Mouse (Mus musculus): ENCODE data around the gene Desi1. TPM values are rescaled to one million over a fixed set of nuclear protein-coding genes. Genes with fewer than 3 reads are reported as not detected.

The Desi1 gene
- total and polyA plus RNA-seq, 3 experiments, result 10.0 to 47.3 (median 10.9) TPM

- no peak for DNase-seq (ENCODE audit: extremely low read depth)
Observed at GRCm38 (mm10) chr15:82014745-82015391, 18.8 kb downstream of the Desi1 start.

DNA sequence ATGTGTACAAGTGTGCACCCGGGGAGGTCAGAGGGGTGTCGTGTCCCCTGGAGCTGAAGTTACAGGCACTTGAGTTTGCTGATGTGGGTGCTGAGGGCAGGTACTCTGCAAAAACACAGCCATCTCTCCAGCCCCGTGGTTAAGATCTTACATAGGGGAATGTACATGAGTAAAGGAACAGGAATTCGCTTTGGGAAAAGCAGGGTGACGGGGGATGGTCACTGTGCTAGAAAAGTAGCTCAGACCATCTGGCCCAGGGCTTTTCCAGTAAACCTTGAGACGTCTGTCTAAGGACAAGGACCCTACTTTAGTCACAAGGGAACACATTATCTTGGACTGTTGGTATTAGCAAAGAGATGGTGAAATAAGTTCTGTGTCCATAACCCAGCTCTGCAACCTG is 21.7 kb downstream of the Desi1 start:
- Histone ChIP-seq H3K4me3 (replicated peaks in 1 of 3; ENCODE audit: low read depth in 2 of 3, low read length in 2 of 3, poor library complexity in 1 of 3) (no peak overlapping the region), H3K27me3 (replicated peaks) (no peaks in the 10 kb centered on the region), H3K9ac (ENCODE audit: insufficient read depth, low read depth) (no peak overlapping the region), H3K36me3 (replicated peaks in 1 of 2; ENCODE audit: control insufficient read depth in 1 of 2, insufficient read depth in 1 of 2, low read length in 1 of 2) (peaks cover 0 to 41% of the 10 kb centered on the region in 2 experiments), H3K4me2 (ENCODE audit: insufficient read depth, low read depth, poor library complexity, severe bottlenecking) (no peak overlapping the region), H3K27ac (ENCODE audit: insufficient read depth, low read depth) (no peak overlapping the region), H3K4me1 (ENCODE audit: control insufficient read depth in 1 of 2, insufficient read depth in 2 of 2) (peaks cover 0 to 23% of the 10 kb centered on the region in 2 experiments; a peak in 2 of 4 replicates), H3K9me3 (replicated peaks; ENCODE audit: low read length) (no peaks in the 10 kb centered on the region), H3K79me2 (replicated peaks; ENCODE audit: control insufficient read depth, extremely low read depth, insufficient read depth, poor library complexity, severe bottlenecking) (peaks cover 17% of the 10 kb centered on the region)
- no peak for TF ChIP-seq ZC3H11A (IDR thresholded peaks at IDR 0.05; ENCODE audit: low read depth, low read length)
- no peak for TF ChIP-seq SIN3A (IDR thresholded peaks at IDR 0.05; ENCODE audit: low read length)
- TF ChIP-seq RAD21 (IDR thresholded peaks at IDR 0.05; ENCODE audit: low read depth, low read length), result no peak
- TF ChIP-seq USF2 (conservative IDR thresholded peaks at IDR 0.05; ENCODE audit: low read depth, low read length), result no peak
- dilution Hi-C loops (cut with MboI; ENCODE audit: extremely low pct_ligation_motif_present, extremely low pct_unique_long_range_greater_than_20kb, low sequenced_read_pairs), result no loop called here
- no peak for DNase-seq (ENCODE audit: extremely low read depth)
- in situ Hi-C loops (cut with MboI; ENCODE audit: low pct_ligation_motif_present, low pct_unique_long_range_greater_than_20kb, low sequenced_read_pairs), result no loop called here

More at GRCm38 (mm10) chr15:82014745-82015391, 18.8 kb downstream of the Desi1 start:
- peak overlapping the region; percentile 82 to 98 (median 91) for H3K4me3 ChIP-seq (replicated peaks in 1 of 3; ENCODE audit: low read depth in 2 of 3, low read length in 2 of 3, poor library complexity in 1 of 3)
- in situ Hi-C loops (cut with MboI; ENCODE audit: low pct_ligation_motif_present, low pct_unique_long_range_greater_than_20kb, low sequenced_read_pairs) (no loop called here), dilution Hi-C loops (cut with MboI; ENCODE audit: extremely low pct_ligation_motif_present, extremely low pct_unique_long_range_greater_than_20kb, low sequenced_read_pairs) (no loop called here)
- H3K4me1 ChIP-seq (ENCODE audit: control insufficient read depth in 1 of 2, insufficient read depth in 2 of 2), result peaks cover 0 to 41% of the 10 kb centered on the region in 2 experiments; a peak in 2 of 4 replicates
- H3K79me2 ChIP-seq (replicated peaks; ENCODE audit: control insufficient read depth, extremely low read depth, insufficient read depth, poor library complexity, severe bottlenecking), result peaks cover 21% of the 10 kb centered on the region
- peak overlapping the region; percentile 81 for H3K9ac ChIP-seq (ENCODE audit: insufficient read depth, low read depth)
- peaks cover 7 to 34% of the 10 kb centered on the region in 2 experiments for H3K36me3 ChIP-seq (replicated peaks in 1 of 2; ENCODE audit: control insufficient read depth in 1 of 2, insufficient read depth in 1 of 2, low read length in 1 of 2)
- TF ChIP-seq SIN3A (IDR thresholded peaks at IDR 0.05; ENCODE audit: low read length) (0 out of 2 replicates have a peak, but pooled peaks have one; percentile 19), EP300 (IDR thresholded peaks at IDR 0.05; ENCODE audit: low read length) (0 out of 2 replicates have a peak, but pooled peaks have one; percentile 7), PAX5 (IDR thresholded peaks at IDR 0.05; ENCODE audit: low read length) (no peak)
- no peak overlapping the region for H3K27ac ChIP-seq (ENCODE audit: insufficient read depth, low read depth)
- no peaks in the 10 kb centered on the region for H3K27me3 ChIP-seq (replicated peaks)
- H3K9me3 ChIP-seq (replicated peaks; ENCODE audit: low read length), result peaks cover 2% of the 10 kb centered on the region
- H3K4me2 ChIP-seq (ENCODE audit: insufficient read depth, low read depth, poor library complexity, severe bottlenecking), result peak overlapping the region; percentile 58

DNA sequence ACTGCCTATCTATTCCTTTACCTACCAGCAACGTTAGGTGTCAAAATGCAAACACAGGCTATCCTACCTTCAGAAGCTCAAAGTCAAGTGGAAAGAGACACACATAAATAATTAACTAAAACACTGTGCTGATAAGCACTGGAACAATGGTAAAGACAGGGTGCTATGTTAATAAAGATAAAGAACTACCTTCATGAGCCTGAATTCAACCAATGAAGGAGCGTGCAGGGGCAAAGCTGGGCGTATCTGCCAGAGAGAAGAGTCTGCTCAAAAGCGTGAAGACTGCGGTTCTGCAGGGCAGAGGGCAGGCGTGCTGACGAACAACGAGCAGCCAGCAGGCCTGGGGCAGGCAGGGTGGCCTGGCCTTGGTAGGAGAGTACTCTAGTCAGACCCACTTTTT is 29.4 kb downstream of the Desi1 start:
- TF ChIP-seq RCOR1 (conservative IDR thresholded peaks at IDR 0.05; ENCODE audit: low read depth, low read length), result no peak
- TF ChIP-seq NRF1 (IDR thresholded peaks at IDR 0.05; ENCODE audit: low read depth, low read length), result no peak
- TF ChIP-seq ZC3H11A (IDR thresholded peaks at IDR 0.05; ENCODE audit: low read depth, low read length), result no peak
- TF ChIP-seq UBTF (IDR thresholded peaks at IDR 0.05; ENCODE audit: low read depth, low read length), result no peak
- no peak for TF ChIP-seq CHD1 (IDR thresholded peaks at IDR 0.05; ENCODE audit: low read depth, low read length)
- no peak for TF ChIP-seq POLR2AphosphoS2 (IDR thresholded peaks at IDR 0.05; ENCODE audit: low read depth, low read length)
- TF ChIP-seq MAFK (IDR thresholded peaks at IDR 0.05; ENCODE audit: insufficient replicate concordance, low read length), result no peak
- no peak for TF ChIP-seq MAX (IDR thresholded peaks at IDR 0.05; ENCODE audit: low read length)
- no peak for TF ChIP-seq EP300 (IDR thresholded peaks at IDR 0.05; ENCODE audit: low read length)
- no peak for TF ChIP-seq SIN3A (IDR thresholded peaks at IDR 0.05; ENCODE audit: low read length)
- no peak for TF ChIP-seq CHD2 (IDR thresholded peaks at IDR 0.05; ENCODE audit: low read length)
- no peak for TF ChIP-seq MEF2A (IDR thresholded peaks at IDR 0.05; ENCODE audit: borderline replicate concordance, low read depth, low read length)
- TF ChIP-seq USF1 (IDR thresholded peaks at IDR 0.05; ENCODE audit: low read depth, low read length), result no peak
- no peak for TF ChIP-seq ETS1 (conservative IDR thresholded peaks at IDR 0.05; ENCODE audit: low read depth, low read length)
- no peak for TF ChIP-seq NELFE (IDR thresholded peaks at IDR 0.05; ENCODE audit: low read depth, low read length)
- TF ChIP-seq ZKSCAN1 (IDR thresholded peaks at IDR 0.05; ENCODE audit: borderline replicate concordance, low read depth, low read length), result no peak
- no peak for TF ChIP-seq GABPA (IDR thresholded peaks at IDR 0.05; ENCODE audit: insufficient replicate concordance, low read depth, low read length)

More for the DNA sequence above, 29.4 kb downstream of the Desi1 start:
- Histone ChIP-seq H3K9ac (ENCODE audit: insufficient read depth, low read depth) (no peak overlapping the region), H3K27me3 (replicated peaks) (no peaks in the 10 kb centered on the region), H3K79me2 (replicated peaks; ENCODE audit: control insufficient read depth, extremely low read depth, insufficient read depth, poor library complexity, severe bottlenecking) (no peaks in the 10 kb centered on the region), H3K4me2 (ENCODE audit: insufficient read depth, low read depth, poor library complexity, severe bottlenecking) (no peak overlapping the region), H3K27ac (ENCODE audit: insufficient read depth, low read depth) (no peak overlapping the region), H3K9me3 (replicated peaks; ENCODE audit: low read length) (no peaks in the 10 kb centered on the region), H3K4me1 (ENCODE audit: control insufficient read depth in 1 of 2, insufficient read depth in 2 of 2) (no peaks in the 10 kb centered on the region), H3K4me3 (replicated peaks in 1 of 3; ENCODE audit: low read depth in 2 of 3, low read length in 2 of 3, poor library complexity in 1 of 3) (no peak overlapping the region), H3K36me3 (replicated peaks in 1 of 2; ENCODE audit: control insufficient read depth in 1 of 2, insufficient read depth in 1 of 2, low read length in 1 of 2) (peaks cover 19 to 81% of the 10 kb centered on the region in 2 experiments)
- dilution Hi-C loops (cut with MboI; ENCODE audit: extremely low pct_ligation_motif_present, extremely low pct_unique_long_range_greater_than_20kb, low sequenced_read_pairs), result no loop called here
- DNase-seq (ENCODE audit: extremely low read depth), result no peak
- in situ Hi-C loops (cut with MboI; ENCODE audit: low pct_ligation_motif_present, low pct_unique_long_range_greater_than_20kb, low sequenced_read_pairs), result no loop called here

All from CH12.LX (cell line).